Mouse (Mus musculus) kidney, adult 2 months (tissue): ENCODE measurements at regions not wholly inside any gene's neighbourhood (a gene's known extent, or its start where the extent isn't known, plus 50 kb on each side); places are given as distances from the start of the nearest gene placed in this dataset.

Source experiments
- CTCF ChIP-seq: fragments of 200-500 bp; conservative IDR thresholded peaks from 2 replicates; pipeline ENCODE4 v1.5.1; 2011; ENCODE audit warnings: low read depth, mild to moderate bottlenecking, control low read depth, low read length, moderate library complexity, mixed read lengths; ENCODE audit not compliant: insufficient read depth, insufficient read length
- POLR2A ChIP-seq: fragments of 200-500 bp; IDR thresholded peaks from one replicate; pipeline ENCODE4 v1.6.1; 2011; ENCODE audit warnings: low read depth, low read length, control low read depth

DNA sequence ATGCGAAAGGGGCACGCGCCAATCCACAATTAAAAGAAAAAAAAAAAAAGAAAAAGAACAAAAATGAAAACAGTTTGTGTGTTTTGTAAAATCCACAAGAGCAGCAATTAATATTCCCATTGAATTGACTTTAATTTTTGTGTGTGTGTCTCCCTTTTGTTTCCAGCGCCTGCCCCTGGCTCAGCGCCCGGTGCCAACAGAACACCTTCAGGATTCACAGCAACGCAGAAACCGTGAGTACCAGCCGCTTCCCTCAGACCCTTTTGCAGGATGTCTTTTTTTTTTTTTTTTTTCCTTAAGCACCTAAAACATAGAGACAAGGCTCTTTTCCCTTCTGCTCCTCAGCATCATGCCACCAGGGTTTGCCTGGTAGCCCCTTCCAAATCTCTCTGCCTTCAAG is 244.1 kb upstream of the Pmfbp1 start:
- TF ChIP-seq CTCF (no peak), POLR2A (no peak)
